Mouse (Mus musculus): Measurements from ENCODE around the gene Aff3.

DNA sequence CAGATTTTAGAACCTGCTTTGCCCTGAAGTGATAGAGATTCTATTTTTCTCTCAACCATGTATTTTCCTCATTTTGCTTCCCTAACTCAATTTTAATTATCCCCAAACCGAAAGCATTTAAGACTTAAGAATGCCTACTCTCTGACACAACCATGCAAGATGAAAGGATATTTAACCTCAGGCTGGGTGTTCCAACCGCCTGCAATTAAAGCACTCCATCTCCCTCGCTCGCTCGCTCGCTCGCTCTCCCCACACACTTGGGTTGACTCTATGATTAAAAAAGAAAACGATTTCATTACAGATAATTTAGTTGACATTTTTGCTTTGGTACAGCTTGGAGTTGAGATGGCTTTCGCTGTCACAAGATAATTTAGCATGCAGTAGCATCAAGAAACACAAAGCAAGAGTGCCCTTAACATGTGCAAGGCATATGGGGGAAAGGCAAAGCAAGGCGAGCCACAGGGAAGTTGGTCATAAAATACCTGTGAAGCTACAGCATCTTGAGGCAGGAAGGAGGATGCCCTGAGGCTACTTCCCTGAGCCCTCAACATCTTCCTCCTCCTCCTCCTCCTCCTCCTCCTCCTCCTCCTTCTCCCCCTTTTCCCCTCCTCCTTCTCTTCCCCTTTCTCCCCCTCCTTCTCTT, 167.7 kb downstream of the Aff3 start:
- TF ChIP-seq EP300 (IDR thresholded peaks at IDR 0.05; ENCODE audit: low read depth) (no peak), CTCF (IDR thresholded peaks at IDR 0.05; ENCODE audit: low read depth) (no peak)
